Mouse (Mus musculus): Measurements from ENCODE around the gene Foxd4. TPM values are rescaled to one million over a fixed set of nuclear protein-coding genes. Genes with fewer than 3 reads are reported as not detected.
"Not testable (repeated sequence)": the region's sequence is repeated elsewhere in the genome, so short reads cannot be mapped to it uniquely, and the experiment has no call there.

Gene Foxd4
- polyA plus RNA-seq, 1 experiment from 2014 or later: not detected

DNA sequence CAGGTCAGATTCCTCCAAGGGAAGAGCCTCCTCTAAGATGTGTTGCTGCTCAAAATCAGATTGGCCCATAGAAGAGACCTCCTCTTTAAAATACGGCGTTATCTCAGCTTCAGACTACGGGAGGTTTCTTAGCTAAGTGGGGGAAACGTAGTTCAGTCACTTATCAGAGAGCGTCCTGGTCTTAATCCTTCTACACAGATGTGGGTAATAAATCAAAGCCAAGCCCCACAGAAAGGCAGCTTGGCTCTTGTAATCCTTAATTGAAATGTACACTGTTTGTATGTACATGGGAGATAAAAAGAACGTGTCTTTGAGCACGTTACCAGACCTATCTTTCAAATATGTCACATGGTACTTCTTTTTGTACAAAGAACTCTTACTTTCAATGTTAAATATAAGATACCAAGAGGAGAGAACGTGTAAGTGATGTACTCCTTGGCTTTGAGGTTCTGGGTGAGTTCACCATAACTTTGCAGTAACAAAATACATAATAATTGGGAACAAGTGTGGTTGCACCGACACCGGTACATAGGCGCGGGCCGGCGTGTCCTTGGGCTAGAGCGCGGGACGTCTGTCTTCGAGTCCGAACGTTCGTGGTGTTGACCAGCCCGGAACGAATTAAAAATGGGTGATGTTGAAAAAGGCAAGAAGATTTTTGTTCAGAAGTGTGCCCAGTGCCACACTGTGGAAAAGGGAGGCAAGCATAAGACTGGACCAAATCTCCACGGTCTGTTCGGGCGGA lies 25.7 kb downstream of the Foxd4 start, which contains the start of gene Gm10053:
Gene Gm10053 (plus strand): TSS at position 558 of the 742 bp plus-strand sequence.
- not testable (repeated sequence) for DNase-seq (ENCODE audit: low spot score)

DNA sequence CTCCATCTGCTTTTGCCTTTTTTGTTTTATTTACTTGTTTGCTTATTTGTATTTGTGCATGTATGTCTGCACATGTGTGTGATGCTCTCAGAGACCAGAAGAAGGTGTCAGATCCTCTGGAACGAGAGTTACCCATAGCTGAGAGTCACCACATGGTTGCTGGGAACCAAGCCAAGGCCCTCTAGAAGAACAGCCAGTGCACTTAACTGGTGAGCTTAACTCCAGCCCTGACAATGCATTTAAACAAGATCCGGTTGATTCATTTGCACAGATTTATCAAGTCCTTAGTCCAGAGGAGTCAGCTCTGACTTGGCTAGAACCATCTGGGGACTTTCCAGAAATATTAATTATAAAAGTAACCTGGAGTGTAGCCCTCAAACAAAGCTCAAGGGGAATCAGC lies 27.1 kb downstream of the Foxd4 start:
- DNase-seq (ENCODE audit: low spot score): no peak

- DNase-seq (ENCODE audit: low spot score): peak; percentile 56
Observed at GRCm38 (mm10) chr19:24871037-24871635, 29.9 kb downstream of the Foxd4 start.

DNA sequence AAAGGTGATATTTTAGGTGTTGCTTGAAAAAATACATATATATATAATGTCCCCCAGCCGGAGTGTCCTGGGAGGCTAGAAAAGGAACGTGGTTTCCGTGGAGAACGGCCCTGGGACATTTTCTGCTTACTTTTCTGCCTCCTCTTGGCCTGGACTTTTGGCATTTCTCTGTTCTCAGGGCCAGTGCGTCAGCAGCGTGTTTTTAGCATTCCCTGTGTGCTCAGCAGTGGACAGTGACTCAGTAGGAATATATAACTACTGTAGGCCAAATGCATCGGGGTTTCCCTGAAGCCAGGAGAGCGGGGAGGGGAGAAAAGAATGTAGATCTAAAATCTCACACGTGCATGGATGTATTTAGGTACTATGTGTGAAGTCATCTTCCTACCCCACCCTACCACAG lies 35.6 kb downstream of the Foxd4 start:
- DNase-seq (ENCODE audit: low spot score): no peak

DNA sequence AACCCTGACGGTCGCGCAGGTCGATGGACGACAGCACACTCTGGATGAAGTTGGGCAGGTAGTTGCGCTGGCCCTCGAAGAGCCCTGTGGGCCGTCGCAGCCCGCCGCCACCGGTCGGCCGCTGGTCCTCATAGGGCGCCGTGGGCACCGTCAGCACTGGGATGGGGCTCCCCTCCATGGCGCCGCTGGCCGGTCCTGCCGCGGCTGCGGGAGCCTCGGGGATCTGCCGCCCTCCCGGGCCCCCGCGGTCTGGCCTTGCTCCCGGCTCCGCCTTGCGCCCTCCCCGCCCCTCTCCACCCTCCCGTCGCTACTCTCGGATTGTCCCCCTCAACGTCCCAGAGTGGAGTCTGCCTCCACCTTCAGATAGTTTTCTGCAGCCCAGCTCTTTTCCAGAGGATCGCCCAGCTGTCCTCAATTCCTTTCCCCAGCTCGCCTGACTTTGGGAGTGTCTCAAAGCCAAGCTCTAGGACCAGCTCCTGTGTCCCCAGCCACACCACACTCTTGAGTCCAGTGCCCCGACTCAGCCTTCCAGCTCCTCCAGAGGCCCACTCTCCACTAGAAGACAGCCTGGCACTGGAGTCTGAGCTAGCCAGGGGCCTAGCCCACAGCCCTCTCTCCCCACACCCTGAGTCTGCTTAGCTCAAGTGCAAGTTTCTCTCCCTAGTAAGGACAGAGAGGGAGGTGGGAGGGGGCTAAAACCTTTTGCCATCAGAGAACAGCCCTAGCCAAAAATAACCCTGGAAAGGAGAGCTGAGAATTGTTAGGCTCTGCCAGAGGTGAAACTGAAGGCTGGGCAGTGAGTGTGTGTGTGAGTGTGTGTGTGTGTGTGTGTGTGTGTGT lies 39.2 kb downstream of the Foxd4 start, which contains the start of gene Pgm5:
Gene Pgm5 (minus strand): TSS at position 244 of the 840 bp plus-strand sequence.
- DNase-seq (ENCODE audit: low spot score): no peak

DNA sequence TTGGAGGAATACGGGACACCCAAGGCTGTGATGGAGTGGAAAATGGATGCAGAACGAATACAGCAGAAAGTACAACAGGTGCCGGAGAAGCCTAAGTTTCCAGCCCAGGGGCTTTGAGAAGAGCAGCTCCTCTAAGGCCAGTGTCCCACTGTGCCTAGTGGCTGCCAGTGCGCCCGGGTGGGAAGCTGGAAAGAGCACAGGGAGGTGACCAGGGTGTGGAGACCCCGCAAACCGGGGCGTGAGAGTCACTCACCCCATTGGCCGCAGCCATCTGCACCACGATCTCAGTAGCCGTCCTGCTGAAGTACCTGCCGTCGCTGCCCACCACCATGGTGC lies 39.8 kb downstream of the Foxd4 start:
- no peak for DNase-seq (ENCODE audit: low spot score)

DNA sequence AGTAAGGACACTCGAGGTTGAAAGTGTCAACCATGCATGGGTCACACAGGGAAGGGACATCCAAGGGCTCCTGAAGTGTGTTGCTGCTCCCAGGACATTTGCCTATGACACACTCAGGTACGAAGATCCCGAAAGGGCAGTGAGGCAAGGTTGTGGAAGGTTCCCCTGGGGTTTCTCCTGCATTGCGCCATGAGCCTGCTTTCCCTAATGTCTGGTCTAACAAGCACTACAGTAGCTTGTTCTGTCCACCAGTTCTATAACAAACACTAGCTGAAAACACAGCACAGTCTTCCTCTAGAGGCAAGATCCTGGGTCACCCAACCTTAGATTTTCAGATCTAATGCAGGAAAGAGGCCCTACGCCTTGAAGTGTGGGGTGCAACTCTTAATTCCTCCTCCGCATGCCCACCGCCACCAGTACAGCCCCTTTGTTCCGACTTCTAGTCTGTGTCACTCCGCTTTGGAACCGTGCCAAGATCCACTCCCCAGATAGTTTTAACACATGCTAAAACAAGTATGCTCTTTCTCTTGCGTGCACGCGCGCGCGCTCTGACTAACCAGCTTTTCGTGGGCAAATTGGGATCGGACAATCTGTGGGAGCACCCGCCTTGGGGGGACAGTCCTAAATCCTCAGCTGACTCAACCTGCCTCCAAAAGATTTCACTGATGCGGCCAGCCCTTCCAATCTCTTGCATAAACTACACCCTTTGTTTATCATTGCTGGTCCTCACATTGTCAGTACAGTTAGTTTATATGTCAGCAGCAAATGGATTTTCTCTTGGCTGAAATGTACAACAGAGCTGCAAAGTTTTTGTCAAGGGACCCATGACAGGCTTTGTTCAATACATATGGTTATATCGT lies 49.3 kb downstream of the Foxd4 start:
- no peak for DNase-seq (ENCODE audit: low spot score)

Small RNAs within 50 kb of the gene (microRNA-seq; reads per million reads assigned to microRNA genes)
- not detected for gene Mir3084-1 (ENCODE audit: borderline number of aligned reads)

Other genes starting within 250 kb of the Foxd4 start
- gene Tmem252, start 227.2 kb downstream of the Foxd4 start, polyA plus RNA-seq (2015; fragmentation: Nextera tagmentation; extraction: Ambion mirVana): 1.1 and 1.8 TPM in 2 replicates
- gene Pgm5, start 39.3 kb downstream of the Foxd4 start, polyA plus RNA-seq (2015; fragmentation: Nextera tagmentation; extraction: Ambion mirVana): 3.3 and 4.3 TPM in 2 replicates
- gene Gm10053, start 25.5 kb downstream of the Foxd4 start, polyA plus RNA-seq (2015; fragmentation: Nextera tagmentation; extraction: Ambion mirVana): 240 and 276 TPM in 2 replicates
- gene Cbwd1, start 60.4 kb upstream of the Foxd4 start, polyA plus RNA-seq (2015; fragmentation: Nextera tagmentation; extraction: Ambion mirVana): 15.4 and 19.6 TPM in 2 replicates
- 66.7 and 80.1 TPM in 2 replicates for gene Dock8, start 98.3 kb upstream of the Foxd4 start, polyA plus RNA-seq (2015; fragmentation: Nextera tagmentation; extraction: Ambion mirVana)